Mouse (Mus musculus) embryo, embryonic 10 days (tissue): ENCODE measurements around the gene Fn3krp.

Experiments used
- DNase-seq: peaks from one replicate; pipeline ENCODE4 v3.0.0-alpha.2; 2015; ENCODE audit warnings: low spot score

Fn3krp gene

DNA sequence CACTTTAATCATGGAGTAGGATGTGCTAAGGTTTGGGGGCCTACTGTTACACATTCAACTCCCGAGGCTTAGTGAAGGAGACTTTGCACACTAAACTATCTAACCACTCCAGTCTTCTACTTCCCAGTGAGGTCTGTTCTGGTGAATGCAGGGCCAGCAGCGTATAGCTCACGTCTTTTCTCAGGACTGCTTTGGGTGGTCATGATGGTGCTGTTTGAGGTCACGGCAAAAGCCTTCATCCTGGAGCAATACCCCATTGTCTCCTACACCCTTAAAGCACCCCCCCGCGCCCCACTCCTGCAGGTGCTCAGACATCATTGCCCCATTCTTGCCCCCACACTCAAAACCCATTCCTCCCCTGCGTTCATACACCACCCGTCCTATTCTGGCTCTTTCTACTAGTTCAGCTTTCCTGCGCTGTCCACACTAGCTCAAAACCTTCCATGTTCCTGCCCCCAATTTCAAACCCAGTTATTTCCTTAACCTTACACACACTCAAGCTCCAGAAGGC, 30.1 kb downstream of the Fn3krp start:
- no peak for DNase-seq

GRCm38 (mm10) chr11:121451753-121452635, 30.8 kb downstream of the Fn3krp start, which contains the start of gene Tbcd:
TSS of gene Tbcd (plus strand) at chr11:121451949.
- DNase-seq, result peak; percentile 95

- DNase-seq, result no peak
These were observed 36.7 kb downstream of the Fn3krp start for GRCm38 (mm10) chr11:121457874-121458273.

DNA sequence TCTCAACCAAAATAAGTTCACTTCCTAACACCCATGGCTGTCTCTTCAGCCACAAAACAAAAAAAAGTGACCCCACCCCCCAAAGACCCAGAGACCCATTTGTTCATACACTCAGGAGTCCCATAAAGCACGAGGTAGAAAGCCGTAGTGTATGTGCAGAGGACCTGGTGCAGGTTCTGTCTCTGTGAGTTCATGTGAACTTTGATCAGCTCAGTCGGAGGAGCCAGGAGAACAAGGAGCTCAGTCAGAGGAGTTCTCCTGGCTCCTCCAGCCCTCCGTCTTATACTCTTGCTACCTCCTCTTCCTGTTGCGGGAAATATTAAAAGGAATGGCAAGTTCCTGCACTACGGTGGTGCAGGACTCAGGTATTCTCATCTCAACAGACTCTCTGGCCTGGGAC, 46.2 kb downstream of the Fn3krp start:
- DNase-seq, result no peak

GRCm38 (mm10) chr11:121474831-121475230, 53.6 kb downstream of the Fn3krp start:
- no peak for DNase-seq

GRCm38 (mm10) chr11:121475699-121476415, 54.7 kb downstream of the Fn3krp start:
- peak; percentile 69 for DNase-seq

- no peak for DNase-seq
These were observed 58.4 kb downstream of the Fn3krp start for GRCm38 (mm10) chr11:121479476-121480203.
